Mouse (Mus musculus) testis, adult 2 months (tissue): ENCODE data around the gene Ripor3. TPM values are rescaled to one million over a fixed set of nuclear protein-coding genes. Genes with fewer than 3 reads are reported as not detected.
"Not testable (repeated sequence)": the region's sequence is repeated elsewhere in the genome, so short reads cannot be mapped to it uniquely, and the experiment has no call there.

ENCODE experiments used
- H3K27ac ChIP-seq: fragments of 200-500 bp; 2 replicates; pipeline ENCODE4 v1.5.1; 2012; ENCODE audit warnings: low read depth, low read length; ENCODE audit not compliant: control insufficient read depth, insufficient read depth
- H3K27me3 ChIP-seq: fragments of 200-500 bp; 2 replicates; pipeline ENCODE4 v1.6.1; 2012; ENCODE audit warnings: mild to moderate bottlenecking, low read length, moderate library complexity; ENCODE audit not compliant: control insufficient read depth, insufficient read depth
- H3K36me3 ChIP-seq: fragments of 200-500 bp; 2 replicates; pipeline ENCODE4 v1.6.1; 2012; ENCODE audit warnings: mild to moderate bottlenecking, low read length; ENCODE audit not compliant: control insufficient read depth, insufficient read depth
- H3K4me1 ChIP-seq: fragments of 200-500 bp; 2 replicates; pipeline ENCODE4 v1.6.1; 2012; ENCODE audit warnings: low read length; ENCODE audit not compliant: control insufficient read depth, insufficient read depth
- H3K4me3 ChIP-seq: fragments of 200-500 bp; 2 replicates; pipeline ENCODE4 v1.5.1; 2012; ENCODE audit warnings: low read depth, mild to moderate bottlenecking, low read length, moderate library complexity, mixed read lengths; ENCODE audit not compliant: control insufficient read depth
- CTCF ChIP-seq: fragments of 200-500 bp; IDR thresholded peaks from 2 replicates; pipeline ENCODE4 v1.5.1; 2012; ENCODE audit warnings: low read depth, mild to moderate bottlenecking, inconsistent platforms, low read length, moderate library complexity; ENCODE audit not compliant: control insufficient read depth, insufficient read depth, insufficient replicate concordance
- POLR2A ChIP-seq: fragments of 200-500 bp; IDR thresholded peaks from 2 replicates; pipeline ENCODE4 v1.6.1; 2012; ENCODE audit warnings: low read depth, mild to moderate bottlenecking, inconsistent platforms, low read length, moderate library complexity; ENCODE audit not compliant: control insufficient read depth
- polyA plus RNA-seq: library from polyadenylated mRNA; depleted of rRNA; stranded (reverse); fragments of >200 nt; gene quantifications from 2 replicates; pipeline ENCODE4 v1.2.3, GENCODE M21; 2012; rRNA removed

Ripor3 gene
- 0.22 and 0.90 TPM in 2 replicates for polyA plus RNA-seq

DNA sequence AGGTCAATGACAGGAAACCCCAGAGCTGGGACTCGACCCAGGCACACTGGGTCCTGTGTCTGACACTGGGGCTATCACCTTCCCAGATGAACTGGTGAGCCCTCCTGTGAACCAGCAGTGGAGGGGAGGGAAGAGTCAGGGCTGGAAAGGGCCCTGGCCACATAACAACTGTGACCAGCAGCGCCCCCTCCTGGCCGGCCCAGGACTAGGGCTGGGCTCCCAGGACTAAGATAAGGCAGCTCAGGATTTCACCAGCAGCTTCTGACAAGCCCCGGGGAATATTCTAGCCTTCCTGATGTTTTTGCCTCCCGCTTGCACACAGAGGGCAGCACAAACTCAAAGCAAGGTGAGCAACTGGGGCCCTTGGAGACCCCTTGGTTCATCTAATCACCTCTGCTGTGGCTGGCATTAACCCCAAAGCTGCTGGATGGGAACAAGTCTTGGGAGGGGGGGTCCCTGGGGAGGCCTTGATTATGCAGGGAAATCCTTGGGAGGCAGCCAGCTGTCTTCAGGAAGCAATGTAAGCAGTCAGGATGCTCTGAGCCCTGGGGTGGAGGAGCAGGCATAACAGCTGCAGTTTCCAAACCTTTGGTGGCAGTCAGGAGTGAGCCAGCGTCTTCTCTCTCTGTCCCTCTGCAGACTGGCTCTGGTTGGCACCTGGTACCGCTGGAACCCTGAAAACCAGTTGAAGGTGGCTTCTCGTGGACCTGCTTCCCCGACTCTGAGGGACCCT lies at the start of gene Ripor3:
Ripor3 (minus strand) TSS at position 683 of the 733 bp plus-strand sequence.
- Histone ChIP-seq H3K27ac (no peak within 1 kb of the TSS), H3K36me3 (no peaks in the 10 kb centered on the region), H3K4me1 (no peaks in the 10 kb centered on the region), H3K4me3 (no peak within 1 kb of the TSS), H3K27me3 (no peaks in the 10 kb centered on the region)
- no peak for TF ChIP-seq POLR2A
- TF ChIP-seq CTCF, result peak; percentile 81

DNA sequence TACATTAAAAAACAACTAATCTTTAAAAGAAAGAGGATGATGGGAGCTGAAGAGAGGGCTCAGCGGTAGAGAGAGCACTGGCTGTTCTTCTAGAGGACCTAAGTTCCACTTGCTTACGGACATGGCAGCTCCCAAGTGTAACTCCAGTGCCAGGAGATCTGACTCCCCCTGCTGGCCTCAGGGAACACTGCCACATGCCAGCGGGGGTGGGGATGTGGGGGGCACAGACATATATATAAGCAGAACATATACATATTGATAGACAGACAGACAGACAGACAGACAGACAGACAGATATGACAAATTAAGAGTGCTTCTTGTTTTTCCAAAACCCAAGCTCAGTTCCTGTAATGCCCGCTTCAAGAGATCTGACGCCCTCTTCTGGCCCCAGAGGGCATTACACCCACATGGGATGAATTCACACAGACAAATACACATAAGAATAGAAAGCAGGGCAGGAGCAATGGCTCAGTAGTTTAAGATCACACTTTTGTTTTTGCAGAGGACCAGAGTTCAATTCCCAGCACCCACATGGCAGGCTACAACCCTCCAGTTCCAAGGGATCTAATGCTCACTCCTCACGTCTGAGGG lies 48.9 kb upstream of the Ripor3 start:
- no peaks in the 10 kb centered on the region for H3K4me1 ChIP-seq
- H3K27me3 ChIP-seq, result no peaks in the 10 kb centered on the region
- H3K4me3 ChIP-seq, result no peak overlapping the region
- H3K27ac ChIP-seq, result no peak overlapping the region
- no peaks in the 10 kb centered on the region for H3K36me3 ChIP-seq
- TF ChIP-seq POLR2A (no peak), CTCF (no peak; the same call in 1 of the 2 replicates)

DNA sequence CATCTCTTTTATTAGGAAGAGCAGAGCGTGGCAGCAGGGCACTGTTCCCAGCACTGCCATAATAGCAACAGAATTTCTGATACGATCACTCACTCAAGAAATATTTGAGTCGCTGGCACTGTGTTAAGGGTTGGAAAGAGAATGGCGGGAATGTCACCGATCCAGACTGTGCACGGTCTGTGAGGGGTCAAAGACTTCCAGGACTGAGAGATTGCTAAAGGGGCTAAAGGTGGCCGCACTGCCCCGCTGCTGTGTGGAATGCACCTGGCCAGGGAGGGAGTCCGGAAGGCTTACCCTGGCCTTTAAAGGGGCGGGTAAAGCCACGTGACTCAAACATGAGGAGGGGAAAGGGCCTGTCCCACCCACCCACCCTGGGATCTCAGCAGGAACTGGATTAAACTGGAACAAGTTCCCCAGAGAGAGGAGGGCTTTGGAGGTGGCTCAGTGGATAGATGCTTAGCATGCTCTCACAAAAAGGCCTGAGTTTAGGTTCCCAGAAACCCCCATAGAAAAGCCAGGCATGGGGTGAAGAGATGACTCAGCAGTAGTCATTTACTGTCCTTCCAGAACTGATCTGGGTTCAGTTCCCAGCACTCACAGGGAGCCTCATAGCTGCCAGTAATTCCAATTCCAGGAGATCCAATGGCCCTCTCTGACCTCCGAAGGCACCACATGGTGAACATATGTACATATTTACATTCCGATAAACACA lies 48.2 kb upstream of the Ripor3 start:
- H3K4me1 ChIP-seq, result no peaks in the 10 kb centered on the region
- TF ChIP-seq POLR2A (no peak), CTCF (no peak)
- no peak overlapping the region for H3K27ac ChIP-seq
- H3K4me3 ChIP-seq, result no peak overlapping the region
- H3K36me3 ChIP-seq, result no peaks in the 10 kb centered on the region
- no peaks in the 10 kb centered on the region for H3K27me3 ChIP-seq

DNA sequence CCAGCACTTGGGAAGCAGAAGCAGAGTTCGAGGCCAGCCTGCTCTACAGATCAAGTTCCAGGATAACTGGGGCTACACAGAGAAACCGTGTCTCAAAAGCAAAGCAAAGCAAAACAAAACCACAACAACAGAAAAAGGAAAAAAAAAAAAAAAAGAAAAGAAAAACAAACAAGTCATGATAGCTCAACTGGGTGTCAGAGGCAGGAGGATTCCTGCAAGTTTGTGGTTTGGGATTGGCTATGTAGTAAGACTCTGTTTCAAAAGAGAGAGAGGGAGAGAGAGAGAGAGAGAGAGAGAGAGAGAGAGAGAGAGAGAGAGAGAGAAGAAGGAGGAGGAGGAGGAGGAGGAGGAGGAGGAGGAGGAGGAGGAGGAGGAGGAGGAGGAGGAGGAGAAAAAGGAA lies 47.5 kb upstream of the Ripor3 start:
- not testable (repeated sequence) for H3K4me1 ChIP-seq, H3K36me3 ChIP-seq, H3K4me3 ChIP-seq, H3K27ac ChIP-seq, H3K27me3 ChIP-seq

DNA sequence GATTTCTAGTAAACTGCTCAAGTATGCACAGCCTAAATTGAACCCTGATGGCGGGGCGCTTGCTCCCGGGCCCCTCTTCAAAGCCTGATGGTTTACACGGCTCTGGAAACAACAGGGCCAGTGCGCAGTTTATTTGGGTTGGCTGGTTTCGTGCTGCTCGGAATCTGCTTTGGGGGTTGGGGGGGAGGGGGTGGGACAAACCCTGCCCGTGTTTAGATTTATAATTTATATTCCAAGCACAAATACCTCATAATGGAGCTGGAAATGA lies 46.2 kb upstream of the Ripor3 start:
- Histone ChIP-seq H3K36me3 (no peaks in the 10 kb centered on the region), H3K4me3 (no peak overlapping the region), H3K27me3 (no peaks in the 10 kb centered on the region), H3K4me1 (no peaks in the 10 kb centered on the region), H3K27ac (no peak overlapping the region)
- TF ChIP-seq POLR2A (no peak), CTCF (no peak)

DNA sequence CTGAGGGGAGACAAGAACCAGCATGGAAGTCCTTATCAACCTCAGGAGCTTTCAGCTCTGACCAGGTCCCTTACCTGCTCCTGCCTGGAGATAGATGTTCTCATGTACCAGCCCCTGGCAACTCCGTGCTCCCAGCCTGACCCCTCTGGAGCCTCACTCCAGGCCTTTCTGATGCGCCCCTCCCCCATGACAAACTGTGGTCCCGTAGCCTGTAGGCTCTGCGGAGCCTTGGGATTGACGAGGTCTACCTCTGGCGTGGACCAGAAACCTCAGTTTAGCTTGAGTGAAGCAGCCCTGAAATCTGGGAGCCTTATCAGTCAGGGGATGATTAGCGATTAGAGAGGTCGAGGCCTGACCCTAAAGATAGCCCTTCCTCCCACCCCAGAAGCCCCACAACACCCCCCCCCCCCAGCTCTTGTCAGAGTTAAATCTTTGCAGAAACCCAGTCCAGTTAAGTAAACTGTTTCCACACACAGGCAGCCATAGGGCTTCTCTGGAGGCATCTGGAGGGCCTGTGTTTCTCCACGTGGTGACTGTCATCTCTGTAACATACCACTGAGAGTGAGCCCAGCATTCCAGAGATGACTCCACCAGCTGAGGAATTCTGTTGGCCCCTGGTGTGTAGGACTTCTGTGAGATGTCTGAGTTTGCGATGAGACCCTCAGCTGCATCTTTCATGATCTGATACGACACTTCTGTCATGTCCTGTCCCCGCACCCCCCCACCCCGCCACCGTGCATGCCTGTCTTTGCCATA lies 45.7 kb upstream of the Ripor3 start:
- no peak for TF ChIP-seq CTCF
- Histone ChIP-seq H3K27me3 (no peaks in the 10 kb centered on the region), H3K27ac (no peak overlapping the region), H3K4me1 (no peaks in the 10 kb centered on the region), H3K36me3 (no peaks in the 10 kb centered on the region), H3K4me3 (no peak overlapping the region)

DNA sequence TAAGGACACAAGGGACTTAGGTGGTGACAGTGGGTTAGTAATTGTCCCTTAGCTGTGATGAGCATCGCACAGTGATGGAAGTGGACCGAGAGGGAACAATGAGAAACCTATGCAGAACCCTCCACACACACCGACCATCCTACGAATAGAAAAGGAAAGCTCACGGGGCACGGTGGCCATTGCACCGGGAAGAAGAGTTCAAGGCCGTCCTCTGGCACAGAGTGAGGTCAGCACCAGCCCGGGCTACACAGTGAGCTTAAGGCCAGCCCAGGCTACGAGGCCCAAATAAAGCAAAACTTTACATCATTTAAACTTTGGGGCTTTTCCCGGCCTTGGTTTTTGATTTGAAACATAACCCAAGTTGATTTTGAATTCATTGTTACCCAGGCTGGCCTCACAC lies 43.7 kb upstream of the Ripor3 start:
- Histone ChIP-seq H3K27me3 (no peaks in the 10 kb centered on the region; the same call in 1 of the 2 replicates), H3K36me3 (no peaks in the 10 kb centered on the region), H3K4me3 (no peak overlapping the region), H3K27ac (no peak overlapping the region), H3K4me1 (peaks cover 8% of the 10 kb centered on the region)
- no peak for TF ChIP-seq POLR2A
